Mouse (Mus musculus): Measurements from ENCODE around the gene Phrf1. TPM values are rescaled to one million over a fixed set of nuclear protein-coding genes. Genes with fewer than 3 reads are reported as not detected.
A peak's percentile ranks its signal among the peaks of the same experiment; 100 is the strongest.

The Phrf1 gene
- polyA plus RNA-seq, 1 experiment: 29.3 TPM

- H3K4me3 ChIP-seq (ENCODE audit: extremely low read depth, insufficient read depth, insufficient read length): no peak overlapping the region
- TF ChIP-seq CTCF (IDR thresholded peaks at IDR 0.05; ENCODE audit: extremely low read depth, insufficient read depth, insufficient read length, insufficient replicate concordance): no peak
- H3K27ac ChIP-seq (ENCODE audit: insufficient read depth, low read length): no peak overlapping the region
- H3K36me3 ChIP-seq (ENCODE audit: control insufficient read depth, insufficient read depth, low read length): no peaks in the 10 kb centered on the region
- DNase-seq (ENCODE audit: low read depth in 1 of 2, low spot score in 2 of 2): no peak
- H3K4me1 ChIP-seq (ENCODE audit: control insufficient read depth, insufficient read depth, insufficient read length): peaks cover 4% of the 10 kb centered on the region; the same call in 1 of the 2 replicates
- 88% methylated on average over 12 of the region's 12 CpGs for WGBS
- no peaks in the 10 kb centered on the region; the same call in 1 of the 2 replicates for H3K27me3 ChIP-seq (ENCODE audit: control insufficient read depth, insufficient read depth, low read length)
Observed at GRCm38 (mm10) chr7:141210137-141210536, 18.4 kb upstream of the Phrf1 start.

GRCm38 (mm10) chr7:141210606-141211131, 17.9 kb upstream of the Phrf1 start:
- peaks cover 5% of the 10 kb centered on the region; the same call in 1 of the 2 replicates for H3K4me1 ChIP-seq (ENCODE audit: control insufficient read depth, insufficient read depth, insufficient read length)
- DNase-seq (ENCODE audit: low read depth in 1 of 2, low spot score in 2 of 2): no peak
- H3K36me3 ChIP-seq (ENCODE audit: control insufficient read depth, insufficient read depth, low read length): no peaks in the 10 kb centered on the region
- no peak overlapping the region for H3K27ac ChIP-seq (ENCODE audit: insufficient read depth, low read length)
- TF ChIP-seq CTCF (IDR thresholded peaks at IDR 0.05; ENCODE audit: extremely low read depth, insufficient read depth, insufficient read length, insufficient replicate concordance) (no peak), POLR2A (IDR thresholded peaks at IDR 0.05; ENCODE audit: low read depth, low read length) (no peak)
- H3K4me3 ChIP-seq (ENCODE audit: extremely low read depth, insufficient read depth, insufficient read length): no peak overlapping the region
- WGBS: 92% methylated on average over 14 of the region's 14 CpGs
- H3K27me3 ChIP-seq (ENCODE audit: control insufficient read depth, insufficient read depth, low read length): no peaks in the 10 kb centered on the region; the same call in 1 of the 2 replicates

DNA sequence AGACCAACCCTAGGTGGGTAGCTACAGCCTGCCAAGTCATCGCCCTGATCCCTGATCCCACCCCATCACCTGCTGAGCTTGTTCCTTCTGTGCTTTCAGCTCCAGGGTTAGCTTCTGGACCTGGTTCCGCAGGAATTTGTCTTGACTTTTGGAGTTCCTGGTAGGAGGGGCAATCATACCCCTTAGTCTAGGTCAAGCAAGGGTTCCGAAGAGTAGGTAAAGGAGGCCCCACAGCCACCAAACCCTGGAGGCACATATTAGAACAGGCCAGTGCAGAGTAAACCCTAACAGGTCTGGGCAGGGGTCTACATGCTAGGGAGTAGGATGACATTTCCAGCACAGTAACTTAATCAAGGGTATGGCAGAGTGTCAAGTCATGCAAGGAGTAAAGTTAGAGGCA, 15.5 kb upstream of the Phrf1 start:
- DNase-seq (ENCODE audit: low read depth in 1 of 2, low spot score in 2 of 2): no peak
- no peaks in the 10 kb centered on the region for H3K36me3 ChIP-seq (ENCODE audit: control insufficient read depth, insufficient read depth, low read length)
- H3K27me3 ChIP-seq (ENCODE audit: control insufficient read depth, insufficient read depth, low read length): no peaks in the 10 kb centered on the region; the same call in 1 of the 2 replicates
- no peak for TF ChIP-seq POLR2A (IDR thresholded peaks at IDR 0.05; ENCODE audit: low read depth, low read length)
- TF ChIP-seq CTCF (IDR thresholded peaks at IDR 0.05; ENCODE audit: extremely low read depth, insufficient read depth, insufficient read length, insufficient replicate concordance): no peak
- WGBS: 94% methylated on average over 3 of the region's 3 CpGs
- no peak overlapping the region for H3K4me3 ChIP-seq (ENCODE audit: extremely low read depth, insufficient read depth, insufficient read length)
- peaks cover 12% of the 10 kb centered on the region for H3K4me1 ChIP-seq (ENCODE audit: control insufficient read depth, insufficient read depth, insufficient read length)
- H3K27ac ChIP-seq (ENCODE audit: insufficient read depth, low read length): no peak overlapping the region

DNA sequence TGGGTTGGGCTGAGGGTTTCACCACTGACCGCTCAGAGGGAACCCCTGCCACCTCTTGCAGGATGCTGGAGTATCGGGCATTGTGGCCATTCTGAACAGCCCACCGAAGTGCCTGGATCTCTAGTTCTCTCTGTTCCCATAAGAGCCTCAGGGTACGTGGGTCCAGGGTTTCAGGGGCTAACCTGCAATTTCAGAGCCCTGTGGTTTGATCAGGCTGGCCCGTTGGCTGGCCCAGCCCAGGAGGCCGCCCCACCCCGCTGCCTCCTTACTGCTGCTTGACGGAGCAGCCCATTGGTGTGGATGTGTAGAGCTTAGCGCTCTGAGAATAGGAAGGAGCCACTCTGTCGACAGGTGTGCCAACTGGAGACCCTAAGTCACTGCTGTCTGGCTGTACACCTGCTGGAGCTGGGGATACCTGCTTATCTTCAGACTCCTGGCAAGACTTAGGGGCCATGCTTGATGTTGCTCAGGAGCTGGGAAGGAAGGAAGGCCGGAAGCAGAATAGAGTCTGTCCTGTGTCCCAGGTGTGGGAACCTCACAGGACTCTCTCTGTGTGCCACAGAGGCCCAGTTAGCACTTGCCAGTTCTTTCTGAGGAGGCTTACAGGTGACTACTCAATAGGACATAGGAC, 14.9 kb upstream of the Phrf1 start, which contains the start of gene Lmntd2:
TSS of gene Lmntd2 (minus strand) at position 476 of the 631 bp plus-strand sequence.
- no peak for DNase-seq (ENCODE audit: low read depth in 1 of 2, low spot score in 2 of 2)
- Histone ChIP-seq H3K4me3 (ENCODE audit: extremely low read depth, insufficient read depth, insufficient read length) (no peak within 1 kb of the TSS), H3K27ac (ENCODE audit: insufficient read depth, low read length) (no peak within 1 kb of the TSS), H3K36me3 (ENCODE audit: control insufficient read depth, insufficient read depth, low read length) (no peaks in the 10 kb centered on the region), H3K4me1 (ENCODE audit: control insufficient read depth, insufficient read depth, insufficient read length) (peaks cover 12% of the 10 kb centered on the region), H3K27me3 (ENCODE audit: control insufficient read depth, insufficient read depth, low read length) (no peaks in the 10 kb centered on the region; the same call in 1 of the 2 replicates)
- TF ChIP-seq CTCF (IDR thresholded peaks at IDR 0.05; ENCODE audit: extremely low read depth, insufficient read depth, insufficient read length, insufficient replicate concordance) (no peak), POLR2A (IDR thresholded peaks at IDR 0.05; ENCODE audit: low read depth, low read length) (no peak)
- WGBS: 96% methylated on average over 11 of the region's 11 CpGs

DNA sequence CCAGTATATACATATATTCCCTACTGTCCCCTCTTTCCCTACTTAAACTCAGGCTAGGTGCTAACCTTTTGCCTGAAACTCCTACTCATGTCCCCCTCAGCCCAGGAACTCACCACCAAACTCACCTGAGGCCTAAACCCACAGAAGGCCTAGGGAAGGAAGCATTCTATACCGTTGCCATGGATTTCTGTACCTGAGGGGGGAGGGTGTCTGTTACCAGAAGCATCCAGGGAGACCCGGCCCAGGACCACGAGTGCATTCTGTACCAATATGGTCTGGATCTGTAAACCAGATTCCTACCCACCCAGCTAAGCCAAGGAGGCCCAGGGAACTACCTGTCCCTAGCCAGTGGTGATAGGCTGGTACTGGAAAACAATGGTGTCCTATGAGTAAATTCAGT, 14.3 kb upstream of the Phrf1 start:
- H3K4me3 ChIP-seq (ENCODE audit: extremely low read depth, insufficient read depth, insufficient read length): no peak overlapping the region
- 89% methylated on average over 3 of the region's 3 CpGs for WGBS
- no peak overlapping the region for H3K27ac ChIP-seq (ENCODE audit: insufficient read depth, low read length)
- H3K36me3 ChIP-seq (ENCODE audit: control insufficient read depth, insufficient read depth, low read length): no peaks in the 10 kb centered on the region
- peaks cover 12% of the 10 kb centered on the region for H3K4me1 ChIP-seq (ENCODE audit: control insufficient read depth, insufficient read depth, insufficient read length)
- no peaks in the 10 kb centered on the region; the same call in 1 of the 2 replicates for H3K27me3 ChIP-seq (ENCODE audit: control insufficient read depth, insufficient read depth, low read length)
- TF ChIP-seq POLR2A (IDR thresholded peaks at IDR 0.05; ENCODE audit: low read depth, low read length): no peak
- TF ChIP-seq CTCF (IDR thresholded peaks at IDR 0.05; ENCODE audit: extremely low read depth, insufficient read depth, insufficient read length, insufficient replicate concordance): no peak
- DNase-seq (ENCODE audit: low read depth in 1 of 2, low spot score in 2 of 2): no peak

DNA sequence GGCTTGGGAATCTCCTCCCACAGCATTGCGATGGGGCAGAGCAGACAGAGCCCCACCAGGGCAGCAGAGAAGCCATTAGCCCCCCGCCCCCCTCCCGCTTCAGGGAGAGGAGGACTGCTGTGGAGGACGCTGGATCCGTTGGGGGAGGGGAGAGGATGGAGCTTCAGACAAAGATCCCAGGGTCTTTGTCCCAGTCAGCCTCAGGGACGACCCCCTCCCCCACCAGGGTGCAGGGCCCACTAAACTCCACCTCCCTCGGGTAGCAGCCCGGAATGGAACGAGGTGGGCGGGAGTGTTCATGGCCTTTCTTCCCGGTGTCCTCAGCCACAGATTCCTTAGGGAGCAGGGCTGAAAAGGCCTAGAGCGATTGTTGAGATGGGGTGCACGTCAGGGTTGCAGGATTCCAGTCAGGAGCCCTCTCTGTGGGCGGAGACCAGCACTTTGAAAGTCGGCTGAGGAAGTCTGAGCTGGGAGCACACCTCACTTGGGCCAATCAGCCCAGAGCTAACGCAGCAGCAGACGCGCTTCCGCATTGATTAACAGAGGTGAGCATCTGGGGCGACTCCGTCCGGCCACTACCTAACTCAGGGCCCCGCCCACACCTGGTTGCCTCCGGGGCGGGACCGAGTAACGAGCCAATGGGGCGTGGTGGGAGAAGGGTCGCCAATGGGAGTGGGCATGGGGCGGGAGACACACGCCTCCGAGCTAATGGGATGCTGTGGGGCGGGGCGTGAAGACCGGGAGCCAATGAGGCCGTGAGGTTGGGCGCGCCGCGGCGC, 13.3 kb upstream of the Phrf1 start, which contains the start of gene Rassf7:
TSS of gene Rassf7 (plus strand) at position 760 of the 779 bp plus-strand sequence.
- no peaks in the 10 kb centered on the region for H3K36me3 ChIP-seq (ENCODE audit: control insufficient read depth, insufficient read depth, low read length)
- H3K27ac ChIP-seq (ENCODE audit: insufficient read depth, low read length): peak within 1 kb of the TSS; percentile 78
- DNase-seq (ENCODE audit: low read depth in 1 of 2, low spot score in 2 of 2): peak; percentile 93 to 98
- 7% methylated on average over 41 of the region's 41 CpGs for WGBS
- peak within 1 kb of the TSS; percentile 72 for H3K4me3 ChIP-seq (ENCODE audit: extremely low read depth, insufficient read depth, insufficient read length)
- peaks cover 12% of the 10 kb centered on the region for H3K4me1 ChIP-seq (ENCODE audit: control insufficient read depth, insufficient read depth, insufficient read length)
- H3K27me3 ChIP-seq (ENCODE audit: control insufficient read depth, insufficient read depth, low read length): no peaks in the 10 kb centered on the region; the same call in 1 of the 2 replicates
- TF ChIP-seq POLR2A (IDR thresholded peaks at IDR 0.05; ENCODE audit: low read depth, low read length) (peak; percentile 54; the same call in 1 of the 2 replicates), CTCF (IDR thresholded peaks at IDR 0.05; ENCODE audit: extremely low read depth, insufficient read depth, insufficient read length, insufficient replicate concordance) (no peak)
